Mouse (Mus musculus): ENCODE results near the gene Mov10l1.

- TF ChIP-seq CTCF (IDR thresholded peaks at IDR 0.05; ENCODE audit: extremely low read depth, insufficient read length, insufficient replicate concordance, low read depth, low read length) (no peak), POLR2A (IDR thresholded peaks at IDR 0.05; ENCODE audit: low read depth, low read length) (no peak)
Observed at GRCm38 (mm10) chr15:89007002-89007401, 24.3 kb downstream of the Mov10l1 start.

Data from small intestine, adult 2 months (tissue).